Mouse (Mus musculus) E14TG2a.4 (cell line): Measurements from ENCODE around the gene Mrpl12.

Source experiments
- CTCF ChIP-seq: conservative IDR thresholded peaks from 2 replicates; pipeline ENCODE4 v1.5.1; 2014; ENCODE audit warnings: low read length
- NANOG ChIP-seq: IDR thresholded peaks from 2 replicates; pipeline ENCODE4 v1.6.1; 2014; ENCODE audit warnings: borderline replicate concordance, low read length, mixed read lengths
- POU5F1 ChIP-seq: IDR thresholded peaks from 2 replicates; pipeline ENCODE4 v1.6.1; 2014; ENCODE audit warnings: low read length, borderline replicate concordance

DNA sequence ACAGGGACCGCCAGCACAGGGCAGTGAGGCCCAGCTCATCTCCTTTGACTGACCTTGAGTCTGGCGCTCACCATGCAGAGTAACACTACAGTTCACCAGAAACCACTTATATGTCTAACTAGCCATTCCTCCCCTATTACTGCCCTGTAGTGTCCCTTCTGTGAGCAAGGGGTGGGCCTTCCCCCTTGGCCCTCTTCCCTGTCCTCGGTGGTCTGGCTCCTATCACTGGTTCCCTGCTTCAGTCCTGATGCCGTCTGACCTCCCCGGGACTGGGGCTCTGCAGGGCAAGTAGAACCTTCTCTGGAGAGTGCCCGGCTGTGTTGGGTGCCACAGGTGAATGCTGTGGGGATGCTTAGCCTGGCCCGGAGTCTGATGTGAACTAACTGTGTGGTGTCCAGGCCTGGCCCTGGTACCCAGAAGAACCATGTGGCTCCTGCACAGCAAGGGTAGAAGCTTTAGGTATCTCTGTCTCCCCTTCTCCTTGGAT lies 922 bp upstream of the Mrpl12 start:
- no peak for TF ChIP-seq CTCF
- no peak for TF ChIP-seq NANOG
- no peak for TF ChIP-seq POU5F1
